Mouse (Mus musculus): Measurements from ENCODE around the gene Psmb7. TPM values are rescaled to one million over a fixed set of nuclear protein-coding genes. Genes with fewer than 3 reads are reported as not detected.

Gene Psmb7
- polyA plus RNA-seq, 1 experiment from 2014 or later, result 310 TPM

DNA sequence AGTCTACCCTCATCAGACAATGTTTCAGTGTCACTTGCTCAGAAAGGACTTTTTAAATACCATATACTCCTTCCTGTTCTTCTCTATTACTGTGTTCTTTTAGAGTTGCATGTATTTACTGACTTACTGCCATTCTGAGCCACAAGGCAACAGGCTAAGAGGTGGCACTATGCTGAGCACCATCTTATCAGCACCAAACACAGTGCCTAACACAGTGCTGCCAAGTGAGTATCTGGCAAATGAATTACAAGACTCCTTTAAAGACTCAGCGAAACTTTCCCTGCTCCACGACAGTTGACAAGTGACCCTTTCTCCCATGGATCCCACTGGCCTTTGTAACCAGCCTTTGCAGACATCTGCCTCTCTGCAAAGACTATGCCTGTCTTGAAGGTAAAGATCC, 13.3 kb downstream of the Psmb7 start:
- 88% methylated on average over 2 of the region's 2 CpGs for WGBS
- Histone ChIP-seq H3K4me3 (replicated peaks) (no peak overlapping the region), H3K9ac (replicated peaks) (no peak overlapping the region), H3K27ac (no peak overlapping the region), H3K36me3 (peaks cover 80% of the 10 kb centered on the region), H3K27me3 (no peaks in the 10 kb centered on the region), H3K4me2 (replicated peaks) (no peak overlapping the region), H3K9me3 (no peaks in the 10 kb centered on the region), H3K4me1 (replicated peaks) (no peaks in the 10 kb centered on the region)
- ATAC-seq, result no peak

DNA sequence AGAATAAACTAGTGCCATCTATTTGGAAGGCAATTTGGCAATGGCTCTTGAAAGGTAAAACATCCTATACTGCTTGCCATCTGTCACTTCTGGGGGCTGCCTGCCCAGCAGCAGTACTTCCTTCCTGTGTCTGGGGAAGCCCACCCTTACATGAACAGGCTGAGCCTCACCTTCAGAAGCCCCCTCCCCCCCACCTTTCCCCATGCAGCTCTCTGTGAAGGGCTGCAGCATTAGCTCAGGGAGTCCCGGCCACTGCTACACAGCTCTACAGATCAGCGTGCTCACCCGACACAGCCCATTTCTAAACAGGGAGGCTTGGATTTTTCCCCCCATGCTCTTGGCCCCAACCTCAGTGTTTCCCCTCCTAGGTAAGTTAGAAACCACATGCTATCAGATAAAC, 14.4 kb downstream of the Psmb7 start:
- H3K4me1 ChIP-seq (replicated peaks), result no peaks in the 10 kb centered on the region
- H3K9me3 ChIP-seq, result no peaks in the 10 kb centered on the region
- WGBS, result 98% methylated on average over 3 of the region's 3 CpGs
- H3K4me2 ChIP-seq (replicated peaks), result no peak overlapping the region
- no peak overlapping the region for H3K4me3 ChIP-seq (replicated peaks)
- H3K36me3 ChIP-seq, result peaks cover 68% of the 10 kb centered on the region
- no peak overlapping the region for H3K9ac ChIP-seq (replicated peaks)
- ATAC-seq, result no peak
- no peak overlapping the region for H3K27ac ChIP-seq
- H3K27me3 ChIP-seq, result no peaks in the 10 kb centered on the region

DNA sequence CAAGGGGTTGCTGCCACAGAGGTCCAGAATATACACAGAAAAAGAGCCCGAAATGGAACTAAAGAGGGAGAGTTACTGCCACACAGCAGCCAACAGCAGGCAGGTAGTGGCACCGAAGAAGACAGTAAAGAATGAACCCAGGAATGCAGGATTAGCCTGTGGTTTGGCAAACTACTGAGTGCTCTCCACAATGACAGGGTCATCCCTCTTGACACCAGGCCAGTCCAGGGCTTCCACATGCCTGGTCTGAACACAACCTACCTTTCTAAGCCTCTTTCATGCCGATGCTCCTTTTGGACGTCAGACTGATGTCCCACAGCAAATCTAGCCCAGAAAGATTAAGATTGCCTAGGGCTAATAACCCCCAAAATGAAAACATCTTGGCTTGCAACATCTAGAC, 15.1 kb downstream of the Psmb7 start:
- H3K4me3 ChIP-seq (replicated peaks), result no peak overlapping the region
- no peak for ATAC-seq
- peaks cover 63% of the 10 kb centered on the region for H3K36me3 ChIP-seq
- 93% methylated on average over 4 of the region's 4 CpGs for WGBS
- H3K4me2 ChIP-seq (replicated peaks), result no peak overlapping the region
- H3K9ac ChIP-seq (replicated peaks), result no peak overlapping the region
- H3K4me1 ChIP-seq (replicated peaks), result no peaks in the 10 kb centered on the region
- H3K27ac ChIP-seq, result no peak overlapping the region
- no peaks in the 10 kb centered on the region for H3K27me3 ChIP-seq
- no peaks in the 10 kb centered on the region for H3K9me3 ChIP-seq

GRCm38 (mm10) chr2:38623821-38624590, 19.9 kb downstream of the Psmb7 start:
- H3K4me3 ChIP-seq (replicated peaks), result no peak overlapping the region
- no peaks in the 10 kb centered on the region for H3K9me3 ChIP-seq
- no peak for ATAC-seq
- no peaks in the 10 kb centered on the region for H3K27me3 ChIP-seq
- peaks cover 31% of the 10 kb centered on the region for H3K4me1 ChIP-seq (replicated peaks)
- H3K36me3 ChIP-seq, result peaks cover 25% of the 10 kb centered on the region
- H3K27ac ChIP-seq, result no peak overlapping the region
- 86% methylated on average over 8 of the region's 8 CpGs for WGBS
- no peak overlapping the region for H3K4me2 ChIP-seq (replicated peaks)
- no peak overlapping the region for H3K9ac ChIP-seq (replicated peaks)

DNA sequence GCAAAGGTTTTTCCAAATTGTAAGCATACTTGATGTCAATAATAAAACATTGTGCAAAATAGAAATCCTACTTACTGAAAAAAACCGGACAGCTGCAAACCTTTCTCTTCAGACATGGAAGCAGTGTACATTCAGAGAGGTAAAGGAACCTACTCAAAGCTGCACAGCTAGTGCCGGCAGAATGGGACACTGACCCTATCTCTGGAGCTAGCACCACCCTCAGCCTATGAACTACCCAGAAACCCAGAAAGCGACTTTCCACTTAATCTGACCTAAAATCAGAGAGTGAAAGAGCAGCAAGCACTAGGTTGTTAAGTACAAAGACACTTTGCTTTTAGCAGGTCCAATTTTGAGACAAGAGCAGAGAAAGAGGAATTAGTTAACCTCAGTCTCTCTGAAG, 20.5 kb downstream of the Psmb7 start:
- peaks cover 31% of the 10 kb centered on the region for H3K4me1 ChIP-seq (replicated peaks)
- 87% methylated on average over 3 of the region's 3 CpGs for WGBS
- H3K36me3 ChIP-seq, result peaks cover 22% of the 10 kb centered on the region
- ATAC-seq, result no peak
- H3K27me3 ChIP-seq, result no peaks in the 10 kb centered on the region
- H3K4me3 ChIP-seq (replicated peaks), result no peak overlapping the region
- no peak overlapping the region for H3K4me2 ChIP-seq (replicated peaks)
- H3K9me3 ChIP-seq, result no peaks in the 10 kb centered on the region
- no peak overlapping the region for H3K27ac ChIP-seq
- no peak overlapping the region for H3K9ac ChIP-seq (replicated peaks)

DNA sequence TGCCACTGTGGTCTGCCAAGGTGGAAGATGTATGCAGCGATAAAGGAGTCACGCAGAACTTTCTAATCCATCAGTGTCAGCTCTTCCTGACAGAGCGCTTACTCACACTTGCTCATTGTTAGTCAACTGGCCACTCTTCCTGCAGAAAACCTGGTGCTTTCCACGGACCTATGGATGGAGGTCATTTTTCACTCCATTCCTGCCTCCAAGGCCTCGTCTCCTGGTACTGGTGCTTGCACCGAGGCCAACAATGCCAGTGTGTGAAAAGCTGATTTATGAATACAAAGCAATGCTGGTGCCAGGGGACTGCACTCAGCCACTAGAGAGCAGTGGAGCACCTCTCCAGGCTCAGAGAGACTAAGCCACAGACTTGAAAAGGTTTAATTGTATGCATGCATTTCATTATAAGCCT, 22.3 kb downstream of the Psmb7 start:
- 31% methylated on average over 6 of the region's 6 CpGs for WGBS
- H3K9ac ChIP-seq (replicated peaks), result no peak overlapping the region
- no peaks in the 10 kb centered on the region for H3K9me3 ChIP-seq
- H3K27me3 ChIP-seq, result no peaks in the 10 kb centered on the region
- H3K4me1 ChIP-seq (replicated peaks), result peaks cover 44% of the 10 kb centered on the region
- peak overlapping the region; percentile 9; the same call in 1 of the 2 replicates for H3K4me2 ChIP-seq (replicated peaks)
- peak; percentile 87 for ATAC-seq
- no peak overlapping the region for H3K4me3 ChIP-seq (replicated peaks)
- H3K27ac ChIP-seq, result peak overlapping the region; percentile 81
- peaks cover 16% of the 10 kb centered on the region for H3K36me3 ChIP-seq

- whole genome bisulfite sequencing, result 81% methylated on average over 4 of the region's 4 CpGs
- Histone ChIP-seq H3K4me3 (replicated peaks) (no peak overlapping the region), H3K4me2 (replicated peaks) (0 out of 2 replicates have a peak overlapping the region, but pooled peaks have one; percentile 9), H3K9ac (replicated peaks) (0 out of 2 replicates have a peak overlapping the region, but pooled peaks have one; percentile 1), H3K36me3 (peaks cover 12% of the 10 kb centered on the region), H3K27me3 (no peaks in the 10 kb centered on the region), H3K9me3 (no peaks in the 10 kb centered on the region), H3K27ac (peak overlapping the region; percentile 81), H3K4me1 (replicated peaks) (peaks cover 49% of the 10 kb centered on the region)
- peak; percentile 29 for ATAC-seq
Measured at GRCm38 (mm10) chr2:38621076-38621475, 22.8 kb downstream of the Psmb7 start.

- no peak for ATAC-seq
- no peaks in the 10 kb centered on the region for H3K9me3 ChIP-seq
- H3K9ac ChIP-seq (replicated peaks), result no peak overlapping the region
- H3K27me3 ChIP-seq, result no peaks in the 10 kb centered on the region
- 89% methylated on average over 4 of the region's 4 CpGs for WGBS
- H3K4me2 ChIP-seq (replicated peaks), result no peak overlapping the region
- H3K4me3 ChIP-seq (replicated peaks), result no peak overlapping the region
- peaks cover 62% of the 10 kb centered on the region for H3K4me1 ChIP-seq (replicated peaks)
- no peak overlapping the region for H3K27ac ChIP-seq
- H3K36me3 ChIP-seq, result peaks cover 12% of the 10 kb centered on the region
Measured at GRCm38 (mm10) chr2:38619777-38620176, 24.1 kb downstream of the Psmb7 start.

DNA sequence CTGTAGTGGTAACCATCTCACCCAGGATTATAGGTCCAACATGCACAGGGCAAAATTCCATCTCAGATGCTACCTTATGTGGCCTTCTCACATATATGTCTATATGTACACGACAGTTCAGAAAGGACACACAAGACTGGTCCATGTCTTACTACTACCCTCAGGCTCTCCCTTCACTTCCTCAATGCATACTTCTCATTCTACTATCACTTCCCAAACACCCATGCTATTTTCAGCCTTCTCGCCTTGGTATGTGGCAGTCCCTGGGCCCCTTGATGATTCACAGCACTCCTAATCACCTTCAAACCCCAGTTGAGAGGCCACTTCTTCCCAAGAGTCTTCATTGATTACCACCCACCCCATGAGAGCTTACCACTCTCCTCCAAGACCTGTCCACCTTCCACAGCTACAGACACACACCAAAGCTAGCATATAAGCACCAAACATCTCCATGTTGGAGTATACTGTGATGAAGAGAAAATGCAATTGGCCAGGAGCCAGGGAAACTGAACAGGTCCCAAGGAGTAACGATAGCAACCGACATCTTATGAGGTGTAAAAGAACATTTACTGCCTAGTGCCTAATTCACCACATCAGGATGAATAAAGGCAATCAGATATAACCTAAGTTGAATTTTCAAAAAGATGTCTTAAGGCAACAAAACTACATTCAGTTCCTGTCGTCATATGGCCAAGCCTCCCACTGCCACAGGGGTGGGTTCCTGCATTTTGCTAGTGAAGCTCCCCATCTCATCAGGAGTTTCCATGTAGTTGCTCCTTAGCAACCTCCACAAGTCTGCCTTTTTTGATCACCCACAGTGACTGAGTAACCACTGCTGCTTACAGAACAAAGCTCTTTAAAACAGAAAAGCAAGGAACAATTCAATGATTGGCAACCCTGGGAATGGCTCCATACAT, 26.7 kb downstream of the Psmb7 start:
- H3K4me3 ChIP-seq (replicated peaks), result no peak overlapping the region
- no peak overlapping the region for H3K9ac ChIP-seq (replicated peaks)
- peaks cover 73% of the 10 kb centered on the region for H3K4me1 ChIP-seq (replicated peaks)
- H3K27me3 ChIP-seq, result no peaks in the 10 kb centered on the region
- no peak overlapping the region for H3K4me2 ChIP-seq (replicated peaks)
- ATAC-seq, result no peak
- peaks cover 17% of the 10 kb centered on the region for H3K36me3 ChIP-seq
- no peak overlapping the region for H3K27ac ChIP-seq
- no peaks in the 10 kb centered on the region for H3K9me3 ChIP-seq
- 92% methylated on average over 5 of the region's 5 CpGs for WGBS

- no peaks in the 10 kb centered on the region for H3K27me3 ChIP-seq
- no peak overlapping the region for H3K9ac ChIP-seq (replicated peaks)
- peaks cover 17% of the 10 kb centered on the region for H3K36me3 ChIP-seq
- no peak for ATAC-seq
- peaks cover 63% of the 10 kb centered on the region for H3K4me1 ChIP-seq (replicated peaks)
- H3K9me3 ChIP-seq, result no peaks in the 10 kb centered on the region
- peak overlapping the region; percentile 82 for H3K27ac ChIP-seq
- no peak overlapping the region for H3K4me3 ChIP-seq (replicated peaks)
- H3K4me2 ChIP-seq (replicated peaks), result no peak overlapping the region
- 55% methylated on average over 4 of the region's 4 CpGs for WGBS
Measured at GRCm38 (mm10) chr2:38616072-38616471, 27.8 kb downstream of the Psmb7 start.

DNA sequence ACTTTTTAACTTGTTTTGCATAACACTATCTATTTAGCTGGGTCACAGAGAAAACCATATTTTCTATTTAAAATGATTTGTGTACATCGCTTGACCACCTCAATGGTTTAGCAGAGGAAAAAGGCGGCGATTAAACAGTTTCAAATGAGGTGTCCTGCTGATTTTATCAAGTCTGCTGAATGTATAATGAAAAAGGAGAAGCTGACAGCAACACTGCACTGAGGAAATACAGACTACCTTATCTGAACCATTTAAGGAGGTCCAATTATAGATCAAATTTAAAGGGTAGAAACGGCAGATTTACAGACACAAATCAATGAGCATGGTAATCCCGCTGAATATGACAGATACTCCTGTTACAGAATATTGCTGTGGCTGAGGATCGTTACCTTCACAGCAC, 29.4 kb downstream of the Psmb7 start:
- Histone ChIP-seq H3K4me3 (replicated peaks) (no peak overlapping the region), H3K9ac (replicated peaks) (0 out of 2 replicates have a peak overlapping the region, but pooled peaks have one; percentile 45), H3K9me3 (no peaks in the 10 kb centered on the region), H3K4me2 (replicated peaks) (0 out of 2 replicates have a peak overlapping the region, but pooled peaks have one; percentile 1), H3K36me3 (peaks cover 16% of the 10 kb centered on the region), H3K4me1 (replicated peaks) (peaks cover 62% of the 10 kb centered on the region), H3K27me3 (no peaks in the 10 kb centered on the region), H3K27ac (peak overlapping the region; percentile 82)
- no peak for ATAC-seq
- WGBS, result 57% methylated on average over 6 of the region's 6 CpGs

- 90% methylated on average over 3 of the region's 3 CpGs for WGBS
- H3K27ac ChIP-seq, result 0 out of 2 replicates have a peak overlapping the region, but pooled peaks have one; percentile 2
Measured at GRCm38 (mm10) chr2:38613576-38613975, 30.3 kb downstream of the Psmb7 start.

More at GRCm38 (mm10) chr2:38613576-38613975, 30.3 kb downstream of the Psmb7 start:
- no peak overlapping the region for H3K4me2 ChIP-seq (replicated peaks)
- no peaks in the 10 kb centered on the region for H3K9me3 ChIP-seq
- H3K36me3 ChIP-seq, result peaks cover 14% of the 10 kb centered on the region
- no peak for ATAC-seq
- H3K4me3 ChIP-seq (replicated peaks), result no peak overlapping the region
- no peak overlapping the region for H3K9ac ChIP-seq (replicated peaks)
- peaks cover 69% of the 10 kb centered on the region for H3K4me1 ChIP-seq (replicated peaks)
- H3K27me3 ChIP-seq, result no peaks in the 10 kb centered on the region
